Mouse (Mus musculus) kidney, adult 2 months (tissue): ENCODE data around the gene Alg10b. TPM values are rescaled to one million over a fixed set of nuclear protein-coding genes. Genes with fewer than 3 reads are reported as not detected.
A peak's percentile ranks its signal among the peaks of the same experiment; 100 is the strongest.

ENCODE experiments used
- DNase-seq: peaks from one replicate; pipeline ENCODE4 v3.0.0; 2021
- H3K27ac ChIP-seq: fragments of 200-500 bp; 2 replicates; pipeline ENCODE4 v1.5.1; 2012; ENCODE audit warnings: low read depth, low read length, control low read depth, inconsistent platforms; ENCODE audit not compliant: insufficient read depth
- H3K27me3 ChIP-seq: fragments of 200-500 bp; replicated peaks from 2 replicates; pipeline ENCODE4 v1.6.1; 2012; ENCODE audit warnings: mild to moderate bottlenecking, moderate library complexity, low read length, inconsistent platforms; ENCODE audit not compliant: control insufficient read depth, insufficient read depth
- H3K36me3 ChIP-seq: fragments of 200-500 bp; 2 replicates; pipeline ENCODE4 v1.6.1; 2012; ENCODE audit warnings: mild to moderate bottlenecking, moderate library complexity, low read length, inconsistent platforms; ENCODE audit not compliant: control insufficient read depth, insufficient read depth
- H3K4me1 ChIP-seq: fragments of 200-500 bp; 2 replicates; pipeline ENCODE4 v1.6.1; 2011; ENCODE audit warnings: low read length; ENCODE audit not compliant: control insufficient read depth, insufficient read depth
- H3K4me3 ChIP-seq: fragments of 200-500 bp; 2 replicates; pipeline ENCODE4 v1.5.1; 2011; ENCODE audit warnings: mild to moderate bottlenecking, low read depth, low read length, control low read depth; ENCODE audit not compliant: insufficient read depth
- CTCF ChIP-seq: fragments of 200-500 bp; conservative IDR thresholded peaks from 2 replicates; pipeline ENCODE4 v1.5.1; 2011; ENCODE audit warnings: low read depth, mild to moderate bottlenecking, control low read depth, low read length, moderate library complexity, mixed read lengths; ENCODE audit not compliant: insufficient read depth, insufficient read length
- POLR2A ChIP-seq: fragments of 200-500 bp; IDR thresholded peaks from one replicate; pipeline ENCODE4 v1.6.1; 2011; ENCODE audit warnings: low read depth, low read length, control low read depth
- WGBS: fragments of 180-500 bp; shearing (Covaris S2); methylation state at CpG from one replicate; pipeline ENCODE4 v1.1.7; 2018; 5-methylcytosine and 5-hydroxymethylcytosine counted together
- polyA plus RNA-seq: library from polyadenylated mRNA; depleted of rRNA; stranded (reverse); fragments of >200 nt; gene quantifications from 2 replicates; pipeline ENCODE4 v1.2.3, GENCODE M21; 2012

Alg10b gene
- polyA plus RNA-seq, 1 experiment = 12.9 TPM

DNA sequence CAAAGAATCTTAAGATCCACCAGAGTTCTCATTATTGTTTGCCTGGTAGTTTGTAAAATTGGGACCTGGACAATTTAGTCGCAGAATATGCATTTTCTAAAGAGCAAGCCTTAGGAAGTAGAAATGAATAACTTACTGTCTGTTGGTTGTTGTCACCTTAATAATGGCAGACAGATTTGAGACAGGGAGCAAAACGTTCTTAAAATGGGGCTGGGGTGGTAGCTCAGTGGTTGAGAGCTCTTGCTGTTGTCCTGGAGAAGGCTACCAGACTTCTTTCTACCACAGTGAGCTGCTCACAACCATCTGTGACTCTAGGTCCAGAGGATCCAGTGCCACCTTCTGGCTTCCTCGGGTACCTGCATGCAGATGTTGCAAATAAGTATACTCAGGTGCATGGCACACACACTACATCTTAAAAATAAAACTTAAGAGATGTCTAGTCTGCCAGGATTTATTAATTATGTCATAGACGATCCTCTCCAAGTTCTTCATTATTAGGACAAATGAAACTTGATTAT lies 1.0 kb downstream of the Alg10b start:
- H3K4me3 ChIP-seq = no peak overlapping the region
- H3K27me3 ChIP-seq = no peaks in the 10 kb centered on the region
- peak; percentile 45 for DNase-seq
- peaks cover 3% of the 10 kb centered on the region; the same call in 1 of the 2 replicates for H3K36me3 ChIP-seq
- H3K27ac ChIP-seq = no peak overlapping the region
- TF ChIP-seq CTCF (peak; percentile 47), POLR2A (no peak)
- WGBS = 68% methylated on average over 4 of the region's 4 CpGs
- no peaks in the 10 kb centered on the region for H3K4me1 ChIP-seq

DNA sequence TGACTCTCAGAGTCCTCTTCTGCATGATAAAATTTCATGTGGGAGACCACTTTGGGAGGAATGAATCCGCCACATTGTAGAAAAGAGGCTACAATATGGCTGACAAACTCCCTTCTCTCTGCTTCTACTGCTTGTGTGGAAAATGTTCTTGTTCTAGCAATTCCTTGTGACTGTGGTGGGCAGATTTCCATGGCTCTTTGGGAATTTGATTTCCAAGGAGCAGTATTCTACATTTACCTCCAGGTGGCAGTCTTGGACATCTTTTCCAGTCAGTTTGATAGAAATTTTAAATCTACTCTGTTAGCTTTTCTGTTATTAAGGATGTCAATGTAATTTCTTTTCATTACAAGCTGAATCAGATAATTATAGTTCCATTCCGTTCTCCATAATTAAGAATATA lies 13.5 kb downstream of the Alg10b start:
- H3K4me3 ChIP-seq = no peak overlapping the region
- no peaks in the 10 kb centered on the region for H3K27me3 ChIP-seq
- H3K4me1 ChIP-seq = no peaks in the 10 kb centered on the region
- peaks cover 4% of the 10 kb centered on the region for H3K36me3 ChIP-seq
- TF ChIP-seq POLR2A = no peak
- TF ChIP-seq CTCF = 0 out of 2 replicates have a peak, but pooled peaks have one; percentile 27
- H3K27ac ChIP-seq = no peak overlapping the region
- WGBS = 36% methylated on average over 2 of the region's 2 CpGs
- DNase-seq = peak; percentile 17

- no peaks in the 10 kb centered on the region for H3K4me1 ChIP-seq
- TF ChIP-seq POLR2A (no peak), CTCF (no peak)
- 90% methylated on average over 5 of the region's 5 CpGs for WGBS
- H3K27ac ChIP-seq = no peak overlapping the region
- no peaks in the 10 kb centered on the region for H3K36me3 ChIP-seq
- no peak for DNase-seq
- no peaks in the 10 kb centered on the region for H3K27me3 ChIP-seq
- no peak overlapping the region for H3K4me3 ChIP-seq
Observed at GRCm38 (mm10) chr15:90244081-90244480, 20.0 kb downstream of the Alg10b start.

- Histone ChIP-seq H3K27ac (no peak overlapping the region), H3K27me3 (no peaks in the 10 kb centered on the region), H3K4me1 (no peaks in the 10 kb centered on the region), H3K4me3 (no peak overlapping the region), H3K36me3 (no peaks in the 10 kb centered on the region)
- DNase-seq = peak; percentile 24
- 31% methylated on average over 3 of the region's 3 CpGs for WGBS
- peak; percentile 72 for TF ChIP-seq CTCF
- no peak for TF ChIP-seq POLR2A
Observed at GRCm38 (mm10) chr15:90249694-90250093, 25.6 kb downstream of the Alg10b start.

DNA sequence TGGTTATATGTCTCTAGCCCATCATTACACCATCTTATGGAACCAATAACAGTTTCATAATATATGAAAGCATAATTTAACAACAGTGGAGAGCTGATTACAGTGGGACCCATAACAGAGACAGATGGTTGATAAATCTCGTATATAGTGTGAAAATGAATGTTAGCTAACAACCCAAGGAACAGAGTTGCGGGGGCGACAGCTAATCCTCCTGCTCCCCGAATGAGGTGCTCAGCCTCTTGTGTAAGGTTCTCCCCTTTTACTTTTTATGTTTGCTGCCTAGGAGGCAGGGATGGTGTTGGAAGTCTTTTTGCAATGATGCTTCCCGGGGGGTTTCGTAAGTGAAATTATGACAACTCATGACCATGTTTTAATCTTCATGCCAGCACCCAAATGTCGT lies 58.8 kb downstream of the Alg10b start:
- no peak overlapping the region for H3K4me3 ChIP-seq
- H3K27me3 ChIP-seq = no peaks in the 10 kb centered on the region
- peaks cover 3% of the 10 kb centered on the region; the same call in 1 of the 2 replicates for H3K4me1 ChIP-seq
- TF ChIP-seq CTCF (no peak), POLR2A (no peak)
- no peak for DNase-seq
- H3K27ac ChIP-seq = no peak overlapping the region
- H3K36me3 ChIP-seq = no peaks in the 10 kb centered on the region
- WGBS = 90% methylated on average over 7 of the region's 7 CpGs
